In genomic region chr9:9199170-9199841, GRCm38 (mm10) we compare ENCODE assay signal across 12 mouse cellular contexts. TPM values are rescaled to one million over a fixed set of nuclear protein-coding genes. Genes with fewer than 3 reads are reported as not detected.
A peak's percentile ranks its signal among the peaks of the same experiment; 100 is the strongest.
DNase-seq lines count a peak whose midpoint lies in the region; ATAC-seq lines count a peak whose summit lies in the region.
"Had no signal": no experiment of that assay in that cellular context is flagged by ENCODE, and none has a peak within 500 bp of the region (broad histone marks: within the 10 kb centered on the region; RNA-seq: fewer than 3 reads in every experiment).

No protein-coding gene starts in this region.

- H3K4me3 ChIP-seq in kidney, embryonic 15.5 days (replicated peaks) = no peak overlapping the region
- H3K4me3 ChIP-seq in embryonic facial prominence, embryonic 15.5 days (replicated peaks) = no peak overlapping the region
- no peak overlapping the region for H3K4me3 ChIP-seq in stomach, embryonic 16.5 days (replicated peaks; ENCODE audit: low read length)
- H3K4me3 ChIP-seq: hindbrain, embryonic 15.5 days had no signal

- no peak overlapping the region for H3K27ac ChIP-seq in kidney, embryonic 15.5 days
- peak overlapping the region; percentile 7; the same call in 1 of the 2 replicates for H3K27ac ChIP-seq in embryonic facial prominence, embryonic 15.5 days (replicated peaks)
- peak overlapping the region; percentile 20; the same call in 1 of the 2 replicates for H3K27ac ChIP-seq in stomach, embryonic 16.5 days (ENCODE audit: low read length)
- H3K27ac ChIP-seq: hindbrain, embryonic 15.5 days; macrophage had no signal

- H3K4me2 ChIP-seq in kidney, embryonic 15.5 days = no peak overlapping the region
- H3K4me2 ChIP-seq in embryonic facial prominence, embryonic 15.5 days (replicated peaks) = no peak overlapping the region
- no peak overlapping the region for H3K4me2 ChIP-seq in stomach, embryonic 16.5 days (ENCODE audit: low read depth, low read length)
- H3K4me2 ChIP-seq: hindbrain, embryonic 15.5 days had no signal

- H3K9me3 ChIP-seq in kidney, embryonic 15.5 days (replicated peaks) = no peaks in the 10 kb centered on the region
- no peaks in the 10 kb centered on the region for H3K9me3 ChIP-seq in embryonic facial prominence, embryonic 15.5 days (replicated peaks)
- no peaks in the 10 kb centered on the region for H3K9me3 ChIP-seq in stomach, embryonic 16.5 days (replicated peaks; ENCODE audit: control insufficient read depth, low read length)
- H3K9me3 ChIP-seq: hindbrain, embryonic 15.5 days had no signal

- no peaks in the 10 kb centered on the region for H3K36me3 ChIP-seq in kidney, embryonic 15.5 days
- H3K36me3 ChIP-seq in embryonic facial prominence, embryonic 15.5 days = no peaks in the 10 kb centered on the region
- H3K36me3 ChIP-seq in stomach, embryonic 16.5 days (ENCODE audit: control insufficient read depth, insufficient read depth, low read length) = no peaks in the 10 kb centered on the region
- H3K36me3 ChIP-seq: hindbrain, embryonic 15.5 days had no signal

- DNase-seq in kidney, adult 11 months = no peak
- peak; percentile 5 for DNase-seq in retina, embryonic 14.5 days (ENCODE audit: low spot score)
- no peak for DNase-seq in retina, postnatal 1 day
- no peak for DNase-seq in cerebellum, postnatal 25 days
- no peak for DNase-seq in cerebellum, postnatal 10 days
- DNase-seq: cerebellum, postnatal 36 days had no signal

- WGBS in kidney, embryonic 15.5 days = 50% methylated on average over 8 of the region's 8 CpGs
- 25% methylated on average over 8 of the region's 8 CpGs for WGBS in embryonic facial prominence, embryonic 15.5 days
- WGBS in stomach, embryonic 16.5 days = 46% methylated on average over 8 of the region's 8 CpGs

- peaks cover 20% of the 10 kb centered on the region for H3K4me1 ChIP-seq in kidney, embryonic 15.5 days
- peaks cover 28% of the 10 kb centered on the region for H3K4me1 ChIP-seq in embryonic facial prominence, embryonic 15.5 days
- peaks cover 23% of the 10 kb centered on the region for H3K4me1 ChIP-seq in stomach, embryonic 16.5 days (ENCODE audit: control insufficient read depth, insufficient read depth, low read length)
- H3K4me1 ChIP-seq: hindbrain, embryonic 15.5 days had no signal

- 0 out of 2 replicates have a peak, but pooled peaks have one; percentile 25 for ATAC-seq in kidney, embryonic 15.5 days (replicated peaks; ENCODE audit: low FRiP score)
- no peak for ATAC-seq in embryonic facial prominence, embryonic 15.5 days (ENCODE audit: insufficient number of reproducible peaks, low FRiP score, low TSS enrichment, low read depth)
- ATAC-seq in stomach, embryonic 16.5 days (ENCODE audit: insufficient read depth, low FRiP score) = no peak
- ATAC-seq: forebrain, embryonic 14.5 days had no signal

- no peaks in the 10 kb centered on the region for H3K27me3 ChIP-seq in kidney, embryonic 15.5 days
- H3K27me3 ChIP-seq in embryonic facial prominence, embryonic 15.5 days = no peaks in the 10 kb centered on the region
- H3K27me3 ChIP-seq in stomach, embryonic 16.5 days (ENCODE audit: control insufficient read depth, insufficient read depth, low read length) = no peaks in the 10 kb centered on the region
- H3K27me3 ChIP-seq: hindbrain, embryonic 15.5 days had no signal

- H3K9ac ChIP-seq in kidney, embryonic 15.5 days = no peak overlapping the region
- H3K9ac ChIP-seq in embryonic facial prominence, embryonic 15.5 days = no peak overlapping the region
- no peak overlapping the region for H3K9ac ChIP-seq in stomach, embryonic 16.5 days (ENCODE audit: low read length)
- H3K9ac ChIP-seq: hindbrain, embryonic 15.5 days had no signal

RNA-seq across cellular contexts. Expression of gene Arhgap42, which starts 39.6 kb away (rescaled TPM):
- 43.5 and 46.8 TPM in 2 replicates for polyA plus RNA-seq in kidney, embryonic 15.5 days (2015; fragmentation: Nextera tagmentation; extraction: Ambion mirVana)
- polyA plus RNA-seq in embryonic facial prominence, embryonic 15.5 days (2015; fragmentation: Nextera tagmentation; extraction: Ambion mirVana) = 54.5 TPM in 2 replicates
- 27.2 and 28.6 TPM in 2 replicates for polyA plus RNA-seq in stomach, embryonic 16.5 days (2015; fragmentation: Nextera tagmentation; extraction: Ambion mirVana)
- polyA plus RNA-seq: macrophage had no signal
